Mouse (Mus musculus) liver (tissue): Measurements from ENCODE around the gene Itgb3.
A peak's percentile ranks its signal among the peaks of the same experiment; 100 is the strongest.

Experiments used
- DNase-seq: peaks from one replicate; pipeline ENCODE4 v3.0.0-alpha.2; 2020; ENCODE audit warnings: mixed read lengths

Itgb3 gene

DNA sequence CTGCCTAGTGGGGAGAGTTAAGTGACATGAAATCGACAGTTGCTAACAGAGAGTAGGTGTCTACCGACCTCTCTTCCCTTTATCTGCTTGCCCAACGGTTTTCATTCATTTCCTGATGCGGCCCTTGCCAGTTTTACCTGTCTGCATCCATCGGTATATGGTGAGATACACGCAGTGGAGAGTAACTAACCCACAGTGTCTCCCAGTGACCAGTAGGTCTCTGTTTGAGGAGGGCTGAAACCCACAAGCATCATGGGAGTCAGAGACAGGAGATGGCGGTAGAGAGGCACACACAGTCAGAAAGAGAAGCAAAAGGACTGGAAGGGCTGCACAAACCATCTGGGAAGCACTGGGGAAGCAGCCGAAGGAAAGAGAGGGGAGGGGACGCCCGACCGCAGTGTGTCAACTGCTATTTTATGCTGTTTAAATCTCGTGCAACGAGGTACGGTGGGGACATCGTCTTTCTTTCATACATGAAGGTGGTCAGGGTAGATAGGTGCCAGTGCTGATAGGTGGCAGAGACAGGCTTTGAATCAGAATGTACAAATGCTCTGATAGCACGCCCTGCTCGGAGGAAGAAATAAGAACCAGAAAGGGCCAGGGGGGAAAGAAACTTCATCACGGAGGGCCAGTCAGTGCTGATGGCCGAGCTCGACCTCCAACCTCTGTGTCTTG is 53.9 kb downstream of the Itgb3 start:
- peak; percentile 9 for DNase-seq

DNA sequence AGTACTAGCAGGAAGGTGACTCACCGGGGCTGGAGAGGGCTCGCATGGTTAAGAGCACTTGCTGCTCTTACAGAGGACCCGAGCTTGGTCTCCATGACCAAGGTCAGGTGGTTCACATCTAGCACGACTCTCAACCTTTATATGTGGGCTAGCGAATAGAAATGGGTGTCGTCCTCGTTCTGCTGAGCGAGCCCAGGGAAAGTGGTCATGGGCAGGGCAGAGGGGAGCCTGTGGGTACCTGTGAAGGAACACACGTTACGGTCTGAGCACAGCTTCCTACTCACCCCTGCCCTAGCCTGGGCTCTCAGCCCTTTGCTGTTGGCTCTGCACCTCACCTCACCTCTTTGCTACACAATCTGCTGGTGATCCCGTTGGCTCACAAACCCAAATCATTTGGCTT is 54.8 kb downstream of the Itgb3 start:
- no peak for DNase-seq

DNA sequence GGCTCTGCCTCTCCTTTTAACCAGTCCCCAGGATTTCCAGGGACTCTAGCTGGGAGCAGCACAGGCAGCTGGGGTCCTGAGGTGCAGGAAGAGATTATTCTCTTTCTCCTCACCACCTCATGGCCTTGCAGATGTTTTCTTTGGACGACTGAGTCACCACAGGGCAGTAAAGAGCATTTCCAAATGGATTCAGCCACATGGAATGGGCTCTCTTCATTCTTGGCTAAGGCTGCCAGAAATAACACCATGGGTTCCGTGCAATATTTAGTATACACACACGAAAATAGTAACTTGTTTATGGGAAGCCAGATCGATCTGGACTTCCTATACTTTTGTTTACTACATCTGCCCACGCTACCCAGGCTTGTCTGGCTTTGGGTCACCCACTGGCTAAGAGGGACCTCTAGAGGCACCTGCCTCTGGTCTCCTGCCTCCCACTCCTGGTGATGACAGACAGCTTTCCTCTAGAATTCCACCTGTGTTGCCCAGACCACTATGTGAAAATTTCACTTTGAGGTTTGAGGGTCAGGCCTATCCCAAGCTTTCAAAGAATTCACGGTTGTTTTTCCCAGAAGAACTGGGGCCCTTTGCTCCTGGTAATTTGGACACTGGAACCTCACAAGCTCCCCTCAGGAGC is 55.6 kb downstream of the Itgb3 start:
- no peak for DNase-seq

DNA sequence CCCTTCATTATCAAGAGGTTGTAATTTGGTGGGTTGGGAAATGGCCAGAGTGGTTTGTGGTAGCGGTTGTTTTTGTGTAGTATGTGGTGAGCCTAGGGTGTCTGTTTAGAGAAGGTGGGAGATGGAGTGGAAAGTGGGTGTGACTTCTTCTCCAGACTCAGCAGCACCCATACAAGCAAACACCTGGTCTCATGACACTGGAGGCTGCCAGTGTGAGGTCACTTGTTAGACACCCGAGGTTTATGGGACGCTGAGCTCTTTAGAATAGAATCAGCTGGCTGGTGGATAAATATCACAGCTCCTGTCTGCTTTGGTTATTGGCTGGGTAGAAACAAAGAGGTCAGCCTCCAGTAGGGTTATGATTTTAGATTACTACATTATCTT is 56.1 kb downstream of the Itgb3 start:
- no peak for DNase-seq

DNA sequence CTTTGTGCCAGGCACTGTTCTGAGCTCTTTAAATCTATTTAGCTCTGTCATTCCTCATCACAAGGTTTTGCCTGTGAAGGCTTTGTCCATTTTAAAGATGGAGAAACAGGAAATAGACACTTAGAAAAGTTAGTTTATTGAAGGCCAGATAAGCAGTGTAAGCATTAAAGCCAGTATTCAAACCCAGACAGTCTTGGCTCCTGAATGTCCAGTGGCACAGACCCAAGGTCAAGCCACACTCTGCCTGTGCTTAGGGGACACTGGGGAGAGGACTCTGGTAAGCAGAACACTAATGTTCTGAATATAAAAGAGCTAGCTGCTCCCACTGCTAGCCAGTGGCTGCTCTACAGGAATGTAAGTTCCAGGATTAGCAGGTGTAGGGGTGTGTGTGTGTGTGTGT is 56.6 kb downstream of the Itgb3 start:
- no peak for DNase-seq

DNA sequence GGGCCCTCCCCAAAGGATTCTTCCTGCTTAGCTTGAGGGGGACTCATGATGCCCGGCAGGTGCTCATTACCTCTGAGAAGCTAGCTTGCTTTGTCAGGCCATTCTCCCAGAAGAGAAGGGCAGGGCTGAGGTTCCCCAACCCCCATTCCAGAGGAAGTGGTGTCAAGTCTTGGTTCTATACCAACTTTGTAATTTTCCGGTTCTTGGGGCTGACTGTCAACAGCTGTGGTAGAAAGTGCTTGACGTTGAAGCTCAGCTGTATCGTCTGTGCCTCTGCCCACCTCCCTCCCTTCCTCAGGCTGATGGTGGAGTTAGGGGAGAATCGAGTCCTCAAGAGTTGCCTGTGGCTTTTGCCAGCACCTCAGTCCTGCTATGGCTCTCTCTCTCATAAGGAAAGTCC is 59.6 kb downstream of the Itgb3 start:
- no peak for DNase-seq

DNA sequence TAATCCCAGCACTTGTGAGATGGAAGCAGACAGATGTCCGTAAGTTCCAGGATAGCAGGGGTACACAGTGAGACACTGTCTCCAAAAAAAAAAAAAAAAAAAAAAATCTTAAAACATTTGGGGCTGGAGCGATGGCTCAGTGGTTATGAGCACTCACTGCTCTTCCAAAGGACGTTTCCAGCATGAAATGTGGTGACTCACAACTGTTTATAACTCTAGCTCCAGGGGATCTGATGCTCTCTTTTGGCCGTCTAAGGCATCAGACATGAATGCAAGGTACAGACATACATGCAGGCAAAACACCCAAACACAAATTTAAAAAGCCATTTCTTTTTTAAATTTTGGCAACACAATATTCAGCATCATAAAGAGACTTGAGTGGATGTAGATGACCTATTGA is 65.6 kb downstream of the Itgb3 start:
- no peak for DNase-seq

DNA sequence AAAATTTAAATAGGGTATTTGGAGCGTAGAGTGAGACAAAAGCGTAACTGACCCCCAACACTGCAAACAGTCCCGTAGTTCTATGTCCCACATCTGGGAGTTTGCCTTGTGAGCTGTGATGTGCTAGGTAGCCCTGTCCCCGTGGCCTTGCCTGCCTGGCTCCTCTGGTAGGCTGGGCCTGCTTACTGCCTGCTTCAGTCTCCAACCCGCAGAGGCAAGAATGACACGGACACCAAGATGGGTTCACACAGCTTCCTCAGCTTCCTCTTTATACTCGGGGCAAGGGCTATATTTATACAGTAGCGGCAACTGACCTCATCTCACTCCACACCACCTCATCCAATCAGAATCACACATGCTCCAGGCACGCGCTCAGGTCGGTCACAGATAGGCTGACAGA is 67.0 kb downstream of the Itgb3 start:
- DNase-seq = no peak

DNA sequence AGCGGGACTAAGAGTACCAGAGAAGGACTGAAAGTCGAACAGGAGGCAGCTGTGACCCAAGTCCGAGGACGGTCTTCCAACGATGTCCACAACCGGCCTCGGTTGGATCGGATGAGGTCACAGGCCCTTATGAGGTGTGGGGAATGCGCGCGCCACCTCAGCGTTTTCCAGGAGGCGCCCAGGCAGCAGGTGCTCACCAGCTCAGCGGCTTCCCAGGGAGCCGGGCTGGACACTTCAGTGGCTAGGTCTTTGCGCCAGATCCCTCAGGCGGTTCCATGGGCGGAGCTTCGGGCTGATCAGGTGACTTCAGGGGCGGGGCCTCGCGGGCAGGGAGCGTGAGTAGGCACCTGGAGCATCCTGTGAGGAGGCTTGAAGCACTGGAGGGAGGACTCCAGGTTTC is 77.7 kb downstream of the Itgb3 start, which contains the start of gene Gm11639:
Gene Gm11639, plus strand, starts transcription at position 160 of the 400 bp plus-strand sequence.
- peak; percentile 61 for DNase-seq

DNA sequence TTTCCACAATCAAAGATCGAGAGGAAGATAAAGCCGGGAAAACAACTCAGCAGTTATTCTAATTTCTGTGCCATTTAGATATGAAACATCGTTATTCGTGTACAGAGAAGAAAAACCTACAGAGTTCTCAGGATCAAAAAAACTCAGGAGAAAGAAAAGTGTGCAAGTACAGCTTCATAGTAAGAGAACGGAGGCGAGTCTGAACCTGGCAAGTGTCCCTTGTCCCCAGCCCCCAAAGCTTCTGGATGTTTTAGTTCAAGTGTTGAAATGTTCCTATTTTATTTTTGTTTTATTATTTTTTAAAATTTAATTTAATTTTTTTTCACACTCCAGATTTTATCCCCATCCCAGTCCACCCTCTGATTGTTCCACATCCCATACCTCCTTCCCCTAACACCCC is 85.4 kb downstream of the Itgb3 start:
- no peak for DNase-seq

DNA sequence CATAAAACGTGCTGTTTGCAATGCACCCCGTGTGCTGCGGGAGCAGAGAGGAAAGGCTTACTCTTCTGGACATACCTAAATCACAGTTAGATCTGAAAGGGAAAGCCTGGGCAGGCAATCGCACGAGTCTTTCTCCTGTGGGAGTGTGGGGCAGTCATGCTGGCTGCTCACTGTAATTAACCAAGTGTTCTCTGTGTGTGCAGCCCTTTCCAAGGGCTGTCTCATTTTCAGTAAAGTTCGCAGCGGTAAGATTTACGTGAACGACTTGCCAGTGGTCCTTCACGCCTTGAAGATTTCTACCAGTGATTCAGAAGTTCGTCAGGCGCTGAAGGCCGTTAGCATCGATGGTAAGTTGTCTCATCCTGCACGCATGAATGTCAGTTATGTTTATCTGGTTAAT is 96.3 kb downstream of the Itgb3 start:
- DNase-seq = no peak

DNA sequence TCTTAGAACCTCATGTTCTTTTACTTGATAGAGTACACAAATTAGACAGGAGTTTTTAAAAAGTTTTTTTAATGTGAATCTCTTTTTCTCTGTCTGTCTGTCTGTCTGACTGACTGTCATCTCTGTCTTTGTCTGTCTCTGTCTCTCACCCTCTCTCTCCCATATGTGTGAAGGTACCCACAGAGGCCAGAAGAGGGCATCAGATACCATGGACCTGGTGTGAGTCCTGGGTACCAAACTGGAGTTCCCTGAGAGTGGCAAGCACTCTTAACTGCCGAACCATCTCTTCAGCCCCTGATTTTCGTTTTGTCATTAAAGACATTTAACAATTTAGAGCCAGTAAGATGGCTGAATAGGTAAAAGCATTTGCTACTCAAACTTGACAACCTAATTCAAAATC is 99.3 kb downstream of the Itgb3 start:
- DNase-seq = no peak
